Mouse (Mus musculus) subcutaneous adipose tissue, adult 2 months (tissue): ENCODE data around the gene Fxyd4. TPM values are rescaled to one million over a fixed set of nuclear protein-coding genes. Genes with fewer than 3 reads are reported as not detected.

Experiments used
- polyA plus RNA-seq: library from polyadenylated mRNA; depleted of rRNA; stranded (reverse); fragments of >200 nt; gene quantifications from 2 replicates; pipeline ENCODE4 v1.2.3, GENCODE M21; 2012; ENCODE audit warnings: low replicate concordance; rRNA removed

Gene Fxyd4
- polyA plus RNA-seq = 44.0 TPM in 1 of 2 replicates, not detected in the other

GRCm38 (mm10) chr6:117937222-117937932 is at the start of gene Fxyd4:
Gene Fxyd4 (minus strand): TSS chr6:117937692.

GRCm38 (mm10) chr6:117900126-117901080 is 37.1 kb downstream of the Fxyd4 start, which contains the start of gene Hnrnpf:
Gene Hnrnpf (plus strand): TSS chr6:117900324.

Other genes with a start within 250 kb of the Fxyd4 start
- gene Zfp637, start 96.5 kb downstream of the Fxyd4 start, polyA plus RNA-seq = 33.1 and 38.2 TPM in 2 replicates
- gene Zfp239, start 75.6 kb downstream of the Fxyd4 start, polyA plus RNA-seq = 0.24 and 5.1 TPM in 2 replicates
- 96.9 and 156 TPM in 2 replicates for gene Hnrnpf, start 37.4 kb downstream of the Fxyd4 start, polyA plus RNA-seq
- gene Rasgef1a, start 73.7 kb upstream of the Fxyd4 start, polyA plus RNA-seq = 0.36 and 2.4 TPM in 2 replicates
- 5.8 and 7.1 TPM in 2 replicates for gene Csgalnact2, start 201.4 kb upstream of the Fxyd4 start, polyA plus RNA-seq